Mouse (Mus musculus) urinary bladder, postnatal 4 days (tissue): ENCODE measurements around the gene Gdap1l1.
"Not testable (repeated sequence)": the region's sequence is repeated elsewhere in the genome, so short reads cannot be mapped to it uniquely, and the experiment has no call there.

ENCODE experiments used
- DNase-seq, 2 experiments: peaks; one replicate each; pipeline ENCODE4 v3.0.0; 2021 to 2022; ENCODE audit warnings: low spot score in 2 of 2

The Gdap1l1 gene

GRCm38 (mm10) chr2:163438246-163438618 lies at the start of gene Gdap1l1:
Gdap1l1 (plus strand) TSS chr2:163438476.
- no peak for DNase-seq

GRCm38 (mm10) chr2:163392436-163392835 lies 45.8 kb upstream of the Gdap1l1 start:
- DNase-seq = peak in 1 of 2 experiments; percentile 51

DNA sequence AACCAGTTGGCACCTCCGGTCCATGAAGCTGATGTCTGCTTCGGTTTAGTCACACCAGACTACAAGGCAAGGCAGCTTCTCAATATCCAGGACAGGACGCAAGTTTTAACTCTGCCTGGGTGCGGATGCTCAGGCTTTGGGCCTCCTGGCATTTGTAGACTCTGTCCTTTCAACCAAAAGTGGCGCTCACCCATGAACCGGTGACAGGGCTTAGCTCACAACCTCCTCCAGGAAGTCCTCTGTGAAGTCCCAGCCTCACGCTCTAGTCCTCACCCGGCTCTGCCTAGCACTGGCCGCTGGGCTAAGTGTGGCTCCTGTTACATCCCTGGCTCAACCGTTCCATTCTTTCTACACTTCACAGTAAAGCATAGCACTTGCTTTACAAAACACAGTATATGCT lies 45.0 kb upstream of the Gdap1l1 start:
- DNase-seq = no peak

GRCm38 (mm10) chr2:163393976-163394375 lies 44.3 kb upstream of the Gdap1l1 start:
- DNase-seq = no peak

DNA sequence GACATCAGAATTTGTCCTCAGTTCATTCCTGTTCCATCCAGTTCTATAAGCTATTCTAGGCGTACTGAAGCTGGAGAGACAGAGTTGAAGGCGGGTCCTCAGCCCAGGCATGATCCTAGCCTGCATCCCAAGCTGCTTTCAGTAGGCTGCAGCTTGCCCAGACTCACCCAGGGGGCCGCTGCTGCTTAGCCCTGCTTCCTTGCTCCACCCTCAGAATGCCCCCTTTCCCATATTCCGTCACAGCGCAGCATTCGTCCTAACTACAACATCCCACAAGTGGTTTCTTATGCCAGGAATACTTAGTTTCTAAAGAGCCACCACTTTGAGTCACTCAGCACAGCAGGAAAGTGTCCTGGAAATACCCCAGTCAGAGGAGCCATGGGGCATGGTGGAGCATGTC lies 43.3 kb upstream of the Gdap1l1 start:
- DNase-seq = no peak

- DNase-seq = no peak
Measured at GRCm38 (mm10) chr2:163397071-163397470, 41.2 kb upstream of the Gdap1l1 start.

GRCm38 (mm10) chr2:163397905-163398304 lies 40.4 kb upstream of the Gdap1l1 start, which contains the start of gene Jph2:
Jph2 (minus strand) TSS chr2:163397993.
- peak; percentile 65 to 67 for DNase-seq

DNA sequence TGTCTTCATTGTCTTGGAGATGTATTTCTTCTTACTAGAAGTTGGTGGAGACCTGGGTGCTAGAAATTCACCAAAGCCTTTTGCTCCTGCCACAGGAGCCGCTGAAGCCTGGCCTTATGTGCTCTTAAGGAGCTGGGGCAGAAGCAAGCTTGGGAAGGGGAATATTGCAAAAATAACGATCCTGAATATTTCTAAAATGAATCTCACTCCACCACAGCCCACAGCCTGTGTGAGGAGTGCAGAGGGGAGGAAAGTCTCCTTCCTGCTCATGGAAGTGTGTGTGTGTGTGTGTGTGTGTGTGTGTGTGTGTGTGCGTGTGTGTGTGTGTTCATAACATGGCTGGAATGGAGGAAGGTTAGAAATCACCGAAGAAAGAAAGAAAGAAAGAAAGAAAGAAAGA lies 39.5 kb upstream of the Gdap1l1 start:
- no peak for DNase-seq

DNA sequence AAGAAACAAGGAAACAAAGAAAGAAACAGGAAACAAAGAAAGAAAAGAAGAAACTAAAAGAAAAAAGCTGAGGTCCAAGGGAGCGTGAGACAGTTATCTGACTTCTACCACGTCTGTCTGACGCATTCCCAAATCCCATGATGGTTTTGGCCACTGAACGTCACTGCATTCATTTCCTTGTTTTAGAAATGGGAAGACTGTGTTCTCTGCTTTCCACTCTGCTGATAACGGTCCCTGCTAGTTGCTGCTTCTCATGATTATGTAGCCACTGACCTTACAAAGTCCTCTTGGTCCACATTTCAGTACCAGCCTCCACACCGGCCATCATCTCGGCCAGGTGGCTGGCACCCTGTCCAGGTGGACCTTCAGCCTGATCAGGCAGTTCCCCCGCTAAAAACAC lies 39.1 kb upstream of the Gdap1l1 start:
- no peak for DNase-seq

GRCm38 (mm10) chr2:163401221-163401620 lies 37.1 kb upstream of the Gdap1l1 start:
- peak; percentile 57 to 75 for DNase-seq

GRCm38 (mm10) chr2:163404037-163404815 lies 34.0 kb upstream of the Gdap1l1 start:
- no peak for DNase-seq

DNA sequence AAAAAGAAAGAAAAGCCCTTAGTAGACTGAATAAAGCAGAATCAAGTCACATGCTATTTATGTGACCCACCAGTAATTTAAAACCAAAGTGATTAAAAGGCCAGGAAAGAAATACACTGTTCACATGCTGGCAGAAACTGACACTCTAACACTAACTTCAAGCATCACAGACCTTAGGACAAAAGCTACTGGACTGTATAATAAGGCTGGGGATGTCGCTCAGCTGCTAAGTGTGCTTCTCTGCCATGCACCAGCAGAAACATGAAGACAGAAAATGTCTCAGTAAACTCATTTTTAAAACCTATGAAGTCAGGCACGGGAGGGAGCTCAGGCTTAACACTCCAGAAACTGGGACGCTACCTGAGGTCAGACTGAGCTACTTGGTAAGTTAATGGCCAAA lies 28.1 kb upstream of the Gdap1l1 start:
- no peak for DNase-seq

DNA sequence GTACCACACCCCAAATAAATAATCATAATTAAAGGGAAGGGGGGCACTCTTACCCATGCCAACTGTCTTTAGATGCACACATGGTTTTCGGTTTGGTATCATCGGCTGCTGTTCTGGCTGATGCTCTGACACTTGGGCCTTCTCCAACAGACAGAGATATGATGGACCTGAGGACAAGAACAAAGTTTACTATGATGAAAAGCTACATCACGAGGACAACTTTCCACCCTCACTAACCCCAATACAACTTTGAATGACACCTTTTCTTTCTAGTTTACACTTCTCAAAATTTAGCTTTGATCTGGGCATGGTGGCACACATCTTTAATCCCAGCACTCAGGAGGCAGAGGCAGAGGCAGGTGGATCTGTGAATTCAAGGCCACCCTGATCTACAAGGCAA lies 26.9 kb upstream of the Gdap1l1 start:
- DNase-seq = not testable (repeated sequence)

DNA sequence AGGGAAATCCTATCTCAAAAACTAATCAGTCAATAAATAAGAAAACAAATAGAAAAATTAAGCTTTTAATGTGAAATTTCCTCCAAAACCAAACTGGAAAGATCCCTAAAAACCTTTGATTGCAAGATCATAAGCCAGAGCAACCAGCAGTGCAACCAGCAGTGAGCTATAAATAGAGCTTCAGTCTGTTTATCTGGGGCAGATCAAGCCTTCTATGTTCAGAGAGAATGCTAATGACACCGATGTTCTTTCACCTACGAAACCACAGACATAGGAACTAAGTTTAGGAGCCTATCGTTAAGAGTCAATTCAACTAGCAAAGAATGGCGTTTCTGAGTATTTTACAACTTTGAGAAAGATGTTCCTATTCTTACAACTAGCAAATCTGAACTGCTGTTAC lies 26.4 kb upstream of the Gdap1l1 start:
- DNase-seq = no peak

- no peak for DNase-seq
Measured at GRCm38 (mm10) chr2:163412419-163412818, 25.9 kb upstream of the Gdap1l1 start.

- no peak for DNase-seq
Measured at GRCm38 (mm10) chr2:163412846-163413590, 25.3 kb upstream of the Gdap1l1 start.

GRCm38 (mm10) chr2:163417026-163417425 lies 21.2 kb upstream of the Gdap1l1 start:
- DNase-seq = no peak

- no peak for DNase-seq
Measured at GRCm38 (mm10) chr2:163417830-163418229, 20.4 kb upstream of the Gdap1l1 start.

DNA sequence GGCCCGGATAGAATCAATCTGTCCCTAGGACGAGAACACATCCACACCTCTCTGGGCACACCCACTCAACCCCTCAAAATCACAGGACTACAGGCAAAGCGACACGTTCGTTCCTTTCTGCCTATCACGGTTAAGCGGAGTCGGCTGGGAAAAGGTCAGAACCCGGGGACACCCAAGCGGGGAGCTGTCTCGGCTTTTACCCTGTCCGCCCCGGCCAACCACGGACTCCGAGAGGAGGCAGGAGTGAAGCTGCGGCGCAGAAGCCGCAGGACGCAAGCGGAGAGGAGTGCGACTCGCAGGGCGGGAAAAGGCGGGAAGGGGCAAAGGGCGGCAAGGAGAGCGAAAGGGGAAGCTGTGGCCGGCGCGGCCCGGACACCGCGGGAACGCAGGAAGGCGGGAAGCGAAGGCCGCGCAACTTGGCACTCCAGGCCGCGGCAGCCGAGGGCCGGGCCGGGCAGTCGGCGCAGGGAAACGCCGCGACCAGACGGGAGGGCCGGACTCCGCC lies 19.4 kb upstream of the Gdap1l1 start:
- DNase-seq = peak in 1 of 2 experiments; percentile 64

- peak; percentile 99 to 100 for DNase-seq
Measured at GRCm38 (mm10) chr2:163419346-163420045, 18.8 kb upstream of the Gdap1l1 start.

DNA sequence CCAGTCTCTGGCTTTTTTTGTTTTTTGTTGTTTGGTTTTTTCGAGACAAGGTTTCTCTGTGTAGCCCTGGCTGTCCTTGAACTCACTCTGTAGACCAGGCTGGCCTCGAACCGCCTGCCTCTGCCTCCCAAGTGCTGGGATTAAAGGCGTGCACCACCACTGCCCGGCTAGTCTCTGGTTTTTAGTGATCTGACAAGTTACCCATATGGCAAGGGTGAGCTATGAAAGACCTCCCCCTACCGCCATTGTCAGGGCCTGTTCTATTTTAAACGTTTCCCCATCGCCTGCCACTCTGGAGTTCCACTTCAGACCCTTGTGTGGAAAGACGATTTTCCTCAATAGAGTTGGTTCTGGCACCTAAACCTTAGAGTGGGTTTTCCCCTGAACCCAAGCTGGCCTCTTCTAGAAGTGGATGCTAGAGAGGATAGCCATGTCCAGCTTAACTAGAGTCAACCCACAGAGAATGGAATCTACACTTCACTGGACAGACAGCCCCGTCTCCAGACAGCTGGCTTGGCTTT lies 17.9 kb upstream of the Gdap1l1 start:
- DNase-seq = no peak
